Mouse (Mus musculus): ENCODE results near the gene Vkorc1. TPM values are rescaled to one million over a fixed set of nuclear protein-coding genes. Genes with fewer than 3 reads are reported as not detected.
A peak's percentile ranks its signal among the peaks of the same experiment; 100 is the strongest.

Vkorc1 gene
- polyA plus RNA-seq, 1 experiment from 2014 or later = 54.4 TPM

DNA sequence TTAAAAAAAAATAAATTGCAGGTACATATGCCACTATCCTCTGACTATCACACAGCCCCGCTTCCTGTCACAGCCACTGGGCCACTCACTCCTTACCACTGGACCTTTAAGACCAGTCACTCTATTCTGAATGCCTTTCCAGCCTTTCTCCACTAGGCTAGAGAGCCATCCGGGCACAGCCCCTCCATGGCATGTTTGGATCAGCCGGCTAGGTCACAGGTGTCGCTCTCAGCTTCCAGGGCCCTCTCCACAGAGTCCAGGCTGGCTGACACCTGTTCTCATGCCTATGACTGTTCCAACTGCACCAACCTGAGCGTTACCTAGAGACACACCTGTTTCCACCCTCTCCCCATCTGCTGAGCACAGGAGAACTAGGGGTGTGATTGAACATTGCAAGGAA is 33.2 kb upstream of the Vkorc1 start:
- H3K27ac ChIP-seq (replicated peaks) = no peak overlapping the region
- peaks cover 31% of the 10 kb centered on the region for H3K36me3 ChIP-seq
- no peak overlapping the region for H3K9ac ChIP-seq (replicated peaks)
- H3K4me1 ChIP-seq = peaks cover 11% of the 10 kb centered on the region; the same call in 1 of the 2 replicates
- H3K9me3 ChIP-seq = no peaks in the 10 kb centered on the region
- WGBS = 58% methylated on average over 5 of the region's 5 CpGs
- no peak overlapping the region for H3K4me2 ChIP-seq (replicated peaks)
- H3K27me3 ChIP-seq = peaks cover 35% of the 10 kb centered on the region
- H3K4me3 ChIP-seq = no peak overlapping the region
- ATAC-seq (ENCODE audit: low FRiP score, low read depth) = no peak

DNA sequence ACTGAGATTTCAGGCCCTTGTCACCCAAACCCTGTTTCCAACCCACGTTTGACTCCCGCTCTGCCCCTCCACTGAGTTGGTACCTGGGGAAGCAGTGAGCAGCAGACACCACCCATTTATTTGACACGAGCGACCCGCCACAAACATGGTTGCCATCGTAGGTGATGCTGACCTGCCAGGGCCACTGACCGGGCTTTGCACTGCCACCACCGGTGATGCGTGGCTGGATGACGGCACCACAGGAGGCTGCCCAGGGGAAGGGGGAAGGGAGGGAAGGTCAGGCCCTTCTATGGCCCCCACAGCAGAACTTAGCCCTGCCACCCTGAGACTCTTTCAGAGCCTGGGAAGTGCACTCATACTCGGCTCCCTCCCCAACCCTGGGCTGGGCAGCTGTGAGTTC is 32.3 kb upstream of the Vkorc1 start:
- Histone ChIP-seq H3K27me3 (peaks cover 35% of the 10 kb centered on the region), H3K36me3 (peaks cover 38% of the 10 kb centered on the region), H3K4me3 (no peak overlapping the region), H3K27ac (replicated peaks) (no peak overlapping the region), H3K9me3 (no peaks in the 10 kb centered on the region), H3K4me2 (replicated peaks) (no peak overlapping the region), H3K4me1 (peaks cover 11% of the 10 kb centered on the region; the same call in 1 of the 2 replicates), H3K9ac (replicated peaks) (no peak overlapping the region)
- 80% methylated on average over 11 of the region's 11 CpGs for WGBS
- no peak for ATAC-seq (ENCODE audit: low FRiP score, low read depth)

DNA sequence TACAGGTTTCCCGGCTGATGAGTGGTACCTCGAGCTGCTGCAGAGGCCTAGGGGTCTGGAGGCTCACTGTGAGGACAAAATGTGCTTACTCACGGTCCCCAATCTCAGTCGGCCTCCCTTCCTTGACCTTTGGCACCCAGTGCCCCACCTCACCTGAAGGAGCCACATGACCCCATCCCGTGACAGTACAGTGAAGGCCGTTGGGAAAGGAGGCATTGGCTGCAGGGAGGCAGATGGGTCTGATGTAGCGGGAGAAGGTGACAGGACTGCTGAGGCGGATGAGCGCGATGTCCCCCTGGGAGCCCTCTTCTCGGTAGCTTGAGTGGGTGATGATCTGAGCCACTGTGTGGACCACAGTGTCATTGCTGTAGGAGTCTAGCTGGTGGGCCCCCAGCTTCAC is 31.4 kb upstream of the Vkorc1 start:
- Histone ChIP-seq H3K27me3 (peaks cover 35% of the 10 kb centered on the region), H3K4me3 (no peak overlapping the region), H3K9me3 (no peaks in the 10 kb centered on the region), H3K27ac (replicated peaks) (no peak overlapping the region), H3K9ac (replicated peaks) (no peak overlapping the region), H3K4me1 (peaks cover 6% of the 10 kb centered on the region; the same call in 1 of the 2 replicates), H3K4me2 (replicated peaks) (no peak overlapping the region), H3K36me3 (peaks cover 47% of the 10 kb centered on the region)
- WGBS = 91% methylated on average over 11 of the region's 11 CpGs
- no peak for ATAC-seq (ENCODE audit: low FRiP score, low read depth)

DNA sequence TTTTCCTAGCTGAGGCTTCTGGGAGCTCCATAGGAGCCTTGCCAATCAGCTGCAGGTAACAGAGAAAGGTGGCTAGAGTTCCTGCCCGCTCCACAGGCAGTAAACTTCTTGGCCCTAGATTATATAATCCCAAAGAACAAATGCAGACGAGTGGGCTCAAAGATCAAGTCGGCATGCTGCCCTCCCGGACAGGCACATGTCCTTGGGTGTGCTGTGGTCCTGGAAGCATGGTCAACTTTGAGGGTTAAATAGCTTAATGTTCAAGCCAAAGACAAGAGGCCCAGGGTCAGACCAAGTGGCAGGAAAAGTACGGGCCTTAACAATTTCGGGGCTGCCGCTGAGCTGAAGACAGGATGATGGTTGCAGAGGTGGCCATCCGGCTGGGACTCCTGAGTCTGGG is 30.6 kb upstream of the Vkorc1 start:
- H3K36me3 ChIP-seq = peaks cover 52% of the 10 kb centered on the region

DNA sequence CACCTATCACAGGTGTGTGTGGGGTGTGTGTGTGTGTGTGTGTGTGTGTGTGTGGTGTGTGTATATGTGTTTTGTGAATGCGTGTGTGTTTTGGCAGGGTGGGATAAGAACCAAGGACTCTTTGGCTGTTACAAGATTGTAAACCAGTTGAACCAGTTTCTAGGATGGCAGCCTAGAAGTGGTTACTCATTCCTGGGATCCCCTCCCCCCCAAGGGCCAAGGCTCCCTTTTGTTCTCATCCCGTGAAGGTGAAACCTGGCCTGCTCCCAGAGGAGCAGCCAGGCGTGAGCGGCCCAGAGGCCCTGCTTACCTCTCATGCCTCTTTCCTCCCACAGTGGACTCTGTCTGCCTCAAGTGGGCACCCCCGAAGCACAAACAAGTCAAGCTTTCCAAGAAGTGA is 29.8 kb upstream of the Vkorc1 start:
- 0 out of 2 replicates have a peak overlapping the region, but pooled peaks have one; percentile 4 for H3K9ac ChIP-seq (replicated peaks)
- no peak overlapping the region for H3K27ac ChIP-seq (replicated peaks)
- H3K36me3 ChIP-seq = peaks cover 52% of the 10 kb centered on the region
- ATAC-seq (ENCODE audit: low FRiP score, low read depth) = no peak
- H3K4me2 ChIP-seq (replicated peaks) = no peak overlapping the region
- WGBS = 59% methylated on average over 5 of the region's 5 CpGs
- H3K4me1 ChIP-seq = 0 out of 2 replicates have a peak, but pooled peaks cover 4% of the 10 kb centered on the region
- peaks cover 30% of the 10 kb centered on the region for H3K27me3 ChIP-seq
- H3K4me3 ChIP-seq = no peak overlapping the region
- no peaks in the 10 kb centered on the region for H3K9me3 ChIP-seq

More for the DNA sequence above, 30.6 kb upstream of the Vkorc1 start:
- Histone ChIP-seq H3K9ac (replicated peaks) (no peak overlapping the region), H3K4me1 (0 out of 2 replicates have a peak, but pooled peaks cover 5% of the 10 kb centered on the region), H3K9me3 (no peaks in the 10 kb centered on the region), H3K4me3 (no peak overlapping the region), H3K4me2 (replicated peaks) (no peak overlapping the region), H3K27me3 (peaks cover 32% of the 10 kb centered on the region), H3K27ac (replicated peaks) (no peak overlapping the region)
- no peak for ATAC-seq (ENCODE audit: low FRiP score, low read depth)
- 94% methylated on average over 8 of the region's 8 CpGs for WGBS

DNA sequence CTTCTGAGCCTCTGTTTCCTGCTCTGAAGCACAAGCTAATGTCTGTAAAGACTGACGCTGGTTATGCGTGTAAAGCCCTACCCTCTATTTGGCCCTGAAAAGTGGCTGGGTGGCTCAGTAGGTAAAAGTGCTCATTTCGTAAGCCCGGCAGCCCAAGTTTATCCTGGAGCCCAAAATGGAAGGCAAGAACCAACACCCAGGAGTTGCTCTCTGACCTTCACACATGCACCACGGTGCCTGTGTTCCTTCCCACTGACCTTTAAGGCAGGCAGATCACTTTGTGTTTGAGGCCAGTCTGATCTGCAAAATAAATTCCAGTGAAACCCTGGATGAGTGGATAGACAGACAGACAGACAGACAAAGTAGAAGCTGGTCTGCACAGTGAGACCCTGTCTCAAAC is 28.3 kb upstream of the Vkorc1 start:
- Histone ChIP-seq H3K27ac (replicated peaks) (no peak overlapping the region), H3K9ac (replicated peaks) (no peak overlapping the region), H3K4me2 (replicated peaks) (no peak overlapping the region), H3K27me3 (peaks cover 14% of the 10 kb centered on the region), H3K4me1 (no peaks in the 10 kb centered on the region), H3K9me3 (no peaks in the 10 kb centered on the region), H3K36me3 (peaks cover 52% of the 10 kb centered on the region), H3K4me3 (no peak overlapping the region)
- ATAC-seq (ENCODE audit: low FRiP score, low read depth) = no peak
- 88% methylated on average over 5 of the region's 5 CpGs for WGBS

DNA sequence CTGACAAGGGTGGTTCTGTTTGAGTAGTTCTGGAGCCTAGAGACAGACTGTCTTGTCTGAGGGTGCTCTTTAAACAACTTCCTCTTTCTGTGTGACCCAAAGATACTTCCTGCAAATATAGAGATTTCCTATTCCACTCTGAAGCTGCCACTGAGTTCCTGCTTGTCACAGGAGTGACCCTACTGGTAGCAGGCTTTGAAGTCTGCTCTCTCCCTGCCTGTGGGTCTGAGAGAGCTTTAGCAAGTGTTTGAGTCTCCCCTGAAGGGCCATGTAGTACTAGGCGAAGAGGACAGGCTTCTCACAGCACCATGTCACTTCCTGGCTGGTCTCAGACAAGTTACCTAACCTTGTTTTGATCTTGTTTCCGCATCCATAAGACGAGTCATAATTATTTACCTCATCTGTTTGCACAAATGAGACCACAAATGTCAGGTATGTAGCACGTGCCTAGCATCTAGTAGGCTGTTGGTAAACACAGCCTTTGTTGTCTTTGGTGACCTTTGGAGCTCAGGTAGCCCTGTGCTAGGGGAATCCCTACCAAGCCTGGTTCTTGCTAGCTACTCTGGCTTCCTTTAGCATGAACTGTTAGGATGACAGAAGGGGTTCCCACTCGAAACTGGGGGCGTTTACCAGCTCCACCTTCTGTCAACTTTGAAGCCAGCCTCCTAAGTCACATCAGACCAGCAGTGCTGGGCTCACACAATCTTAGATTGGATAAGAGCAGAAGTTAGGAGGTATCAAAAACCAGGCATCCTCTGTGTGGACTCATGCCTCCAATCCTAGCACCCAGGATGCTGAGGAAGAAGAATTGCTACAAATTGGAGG is 27.2 kb upstream of the Vkorc1 start:
- Histone ChIP-seq H3K9me3 (no peaks in the 10 kb centered on the region), H3K36me3 (peaks cover 52% of the 10 kb centered on the region)
- no peak for ATAC-seq (ENCODE audit: low FRiP score, low read depth)

DNA sequence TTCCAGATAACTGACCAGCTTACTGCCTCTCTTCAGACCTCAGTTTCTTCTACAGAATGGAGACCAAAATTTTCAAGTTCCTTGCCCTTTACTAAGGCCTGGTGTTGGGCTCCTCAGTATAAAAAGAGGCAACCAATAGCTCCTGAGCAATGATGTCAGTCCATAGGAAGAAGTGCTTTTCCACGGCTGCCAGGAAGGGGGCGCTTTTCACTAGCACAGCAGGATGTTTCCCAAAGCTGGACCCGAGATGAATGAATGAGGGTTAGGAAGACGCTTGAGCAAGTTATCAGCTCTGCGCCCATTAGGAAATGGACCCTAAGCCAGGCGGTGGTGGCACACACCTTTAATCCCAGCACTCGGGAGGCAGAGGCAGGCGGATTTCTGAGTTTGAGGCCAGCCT is 26.1 kb upstream of the Vkorc1 start:
- Histone ChIP-seq H3K9ac (replicated peaks) (no peak overlapping the region), H3K4me3 (no peak overlapping the region), H3K27me3 (no peaks in the 10 kb centered on the region), H3K4me1 (no peaks in the 10 kb centered on the region), H3K9me3 (no peaks in the 10 kb centered on the region), H3K27ac (replicated peaks) (no peak overlapping the region), H3K4me2 (replicated peaks) (no peak overlapping the region), H3K36me3 (peaks cover 60% of the 10 kb centered on the region)
- WGBS = 69% methylated on average over 8 of the region's 8 CpGs
- ATAC-seq (ENCODE audit: low FRiP score, low read depth) = no peak

More for the DNA sequence above, 27.2 kb upstream of the Vkorc1 start:
- 82% methylated on average over 6 of the region's 6 CpGs for WGBS
- no peak overlapping the region for H3K27ac ChIP-seq (replicated peaks)
- no peak overlapping the region for H3K4me3 ChIP-seq
- no peaks in the 10 kb centered on the region for H3K4me1 ChIP-seq
- H3K27me3 ChIP-seq = peaks cover 4% of the 10 kb centered on the region
- no peak overlapping the region for H3K4me2 ChIP-seq (replicated peaks)
- H3K9ac ChIP-seq (replicated peaks) = no peak overlapping the region

DNA sequence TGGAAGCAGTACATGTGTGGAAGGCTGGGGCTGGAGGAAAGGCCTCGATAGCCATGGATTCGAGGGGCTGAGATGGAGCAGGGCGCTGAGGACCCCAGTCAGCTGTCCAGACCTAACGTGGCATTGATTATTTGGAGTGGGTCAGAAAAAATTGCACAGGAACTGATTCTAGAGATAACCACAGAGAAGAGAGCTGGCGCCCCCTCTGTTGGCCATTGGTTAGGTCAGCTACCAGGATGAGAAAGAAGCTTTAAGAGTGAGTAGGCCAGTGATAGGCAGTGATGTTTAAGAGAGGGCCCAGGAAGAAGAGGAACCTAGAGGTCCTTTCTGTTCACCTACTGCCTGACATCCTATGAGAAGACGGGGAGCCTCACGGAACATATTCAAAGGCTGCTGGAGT is 23.9 kb upstream of the Vkorc1 start:
- Histone ChIP-seq H3K27ac (replicated peaks) (no peak overlapping the region), H3K4me2 (replicated peaks) (no peak overlapping the region), H3K9me3 (no peaks in the 10 kb centered on the region), H3K36me3 (peaks cover 56% of the 10 kb centered on the region), H3K27me3 (no peaks in the 10 kb centered on the region), H3K9ac (replicated peaks) (no peak overlapping the region), H3K4me1 (no peaks in the 10 kb centered on the region), H3K4me3 (no peak overlapping the region)
- no peak for ATAC-seq (ENCODE audit: low FRiP score, low read depth)
- WGBS = 77% methylated on average over 7 of the region's 7 CpGs

DNA sequence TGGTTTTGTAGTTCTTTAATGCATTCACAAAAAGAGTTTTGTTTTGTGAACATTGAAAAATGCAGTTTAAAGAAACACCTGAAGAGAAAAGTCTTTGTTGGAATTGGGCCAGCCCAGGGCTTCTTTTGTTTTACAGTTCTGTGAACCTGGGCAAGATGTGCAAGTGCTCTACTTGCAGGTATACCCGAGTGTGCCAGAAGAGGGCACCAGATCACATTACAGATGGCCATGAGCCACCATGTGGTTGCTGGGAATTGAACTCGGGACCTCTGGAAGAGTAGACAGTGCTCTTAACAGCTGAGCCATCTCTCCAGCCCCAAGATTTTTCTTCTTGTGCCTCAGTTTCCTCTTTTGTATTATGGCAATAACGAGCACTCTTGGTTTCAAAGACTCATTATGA is 22.8 kb upstream of the Vkorc1 start:
- ATAC-seq (ENCODE audit: low FRiP score, low read depth) = no peak
- Histone ChIP-seq H3K9me3 (no peaks in the 10 kb centered on the region), H3K27ac (replicated peaks) (no peak overlapping the region), H3K4me3 (no peak overlapping the region), H3K36me3 (peaks cover 48% of the 10 kb centered on the region), H3K4me2 (replicated peaks) (no peak overlapping the region), H3K4me1 (peaks cover under 1% of the 10 kb centered on the region; the same call in 1 of the 2 replicates), H3K27me3 (no peaks in the 10 kb centered on the region), H3K9ac (replicated peaks) (no peak overlapping the region)
- 58% methylated on average over 3 of the region's 3 CpGs for WGBS

DNA sequence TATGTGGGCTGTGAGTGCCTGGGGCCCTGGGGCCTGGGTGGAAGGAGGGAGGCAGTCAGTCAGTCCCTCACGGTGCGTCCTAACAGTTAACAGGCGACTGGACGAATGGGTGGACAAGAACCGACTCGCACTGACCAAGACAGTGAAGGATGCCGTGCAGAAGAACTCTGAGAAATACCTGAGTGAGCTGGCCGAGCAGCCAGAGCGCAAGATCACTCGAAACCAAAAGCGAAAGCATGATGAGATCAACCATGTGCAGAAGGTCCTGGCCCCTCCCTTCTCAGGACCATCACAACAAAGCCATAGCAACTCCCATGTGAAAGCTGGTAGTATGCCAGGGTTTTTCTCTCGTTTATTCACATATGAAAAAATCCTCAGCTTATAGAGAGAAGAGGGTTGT is 19.9 kb upstream of the Vkorc1 start:
- Histone ChIP-seq H3K36me3 (peaks cover 29% of the 10 kb centered on the region), H3K27me3 (no peaks in the 10 kb centered on the region), H3K4me3 (no peak overlapping the region), H3K4me1 (peaks cover 12% of the 10 kb centered on the region), H3K27ac (replicated peaks) (no peak overlapping the region), H3K4me2 (replicated peaks) (no peak overlapping the region), H3K9ac (replicated peaks) (no peak overlapping the region), H3K9me3 (no peaks in the 10 kb centered on the region)
- ATAC-seq (ENCODE audit: low FRiP score, low read depth) = no peak
- 93% methylated on average over 12 of the region's 12 CpGs for WGBS

DNA sequence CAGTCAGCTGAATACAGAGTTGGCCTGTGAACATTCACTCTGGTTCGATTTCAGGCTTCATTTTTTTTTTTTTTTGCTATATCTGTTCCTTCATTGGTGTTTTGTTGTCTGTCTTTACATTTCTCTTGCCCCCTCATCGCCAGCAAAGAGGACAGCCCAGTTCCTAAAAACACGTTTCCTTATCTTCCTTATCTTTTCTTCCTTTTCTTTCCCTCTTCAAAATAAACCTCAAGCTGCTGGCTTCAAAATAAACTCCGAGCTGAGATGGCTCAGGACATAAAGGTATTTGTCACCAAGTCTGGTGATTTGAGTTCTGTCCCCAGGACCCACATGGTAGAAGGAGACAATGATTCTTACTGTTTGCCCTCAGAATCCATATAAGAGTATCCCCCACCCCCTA is 17.5 kb upstream of the Vkorc1 start:
- peaks cover 43% of the 10 kb centered on the region for H3K36me3 ChIP-seq
- no peak overlapping the region for H3K27ac ChIP-seq (replicated peaks)
- ATAC-seq (ENCODE audit: low FRiP score, low read depth) = no peak
- peak overlapping the region; percentile 78 for H3K4me2 ChIP-seq (replicated peaks)
- H3K4me3 ChIP-seq = peak overlapping the region; percentile 99
- H3K27me3 ChIP-seq = no peaks in the 10 kb centered on the region
- 31% methylated on average over 4 of the region's 4 CpGs for WGBS
- no peaks in the 10 kb centered on the region for H3K9me3 ChIP-seq
- peaks cover 12% of the 10 kb centered on the region for H3K4me1 ChIP-seq
- H3K9ac ChIP-seq (replicated peaks) = peak overlapping the region; percentile 85

All from midbrain, embryonic 12.5 days (tissue).